Comparison of ENCODE assay signal across 20 mouse cellular contexts in genomic region chr1:44987171-44987570, GRCm38 (mm10).
DNase-seq lines count a peak whose midpoint lies in the region; ATAC-seq and TF ChIP-seq lines count a peak whose summit lies in the region.
"Had no signal": no experiment of that assay in that cellular context is flagged by ENCODE, and none has a peak within 500 bp of the region (broad histone marks: within the 10 kb centered on the region; RNA-seq: fewer than 3 reads in every experiment).

No protein-coding gene starts in this region.

- no peak overlapping the region for H3K9ac ChIP-seq in intestine, embryonic 15.5 days
- H3K9ac ChIP-seq in intestine, postnatal 0 days (ENCODE audit: low read depth, low read length): no peak overlapping the region
- H3K9ac ChIP-seq: embryonic facial prominence, embryonic 12.5 days; forebrain, embryonic 13.5 days; liver, embryonic 15.5 days had no signal

- no peaks in the 10 kb centered on the region for H3K27me3 ChIP-seq in intestine, embryonic 15.5 days (replicated peaks)
- no peaks in the 10 kb centered on the region for H3K27me3 ChIP-seq in intestine, postnatal 0 days (replicated peaks; ENCODE audit: control insufficient read depth, insufficient read depth, low read length)
- no peaks in the 10 kb centered on the region for H3K27me3 ChIP-seq in kidney, adult 2 months (replicated peaks; ENCODE audit: control insufficient read depth, insufficient read depth, low read length)
- H3K27me3 ChIP-seq in hindbrain, embryonic 10.5 days (ENCODE audit: insufficient read depth, poor library complexity, severe bottlenecking): no peaks in the 10 kb centered on the region
- H3K27me3 ChIP-seq: embryonic facial prominence, embryonic 12.5 days; forebrain, embryonic 13.5 days; liver, embryonic 15.5 days; megakaryocyte, embryonic 14.5 days had no signal

- peak; percentile 4 for DNase-seq in embryo, embryonic 10.5 days (ENCODE audit: low spot score)
- no peak for DNase-seq in embryo, embryonic 10 days (ENCODE audit: low spot score)
- DNase-seq in kidney, postnatal 4 days: peak; percentile 4 to 14
- no peak for DNase-seq in kidney, adult 2 months
- DNase-seq in 3T3-L1 (ENCODE audit: low read depth, low spot score): peak; percentile 5
- DNase-seq in hindbrain, embryonic 10.5 days (ENCODE audit: low spot score): no peak
- DNase-seq: adrenal gland, postnatal 25 days; cerebellum, adult 8-10 months; cerebellum, postnatal 36 days; layer of hippocampus, adult 9-11 months; liver; midbrain, embryonic 14.5 days had no signal

- peak; percentile 20; the same call in 1 of the 2 replicates for ATAC-seq in intestine, embryonic 15.5 days
- no peak for ATAC-seq in intestine, postnatal 0 days
- ATAC-seq: forebrain, embryonic 13.5 days; hindbrain, postnatal 0 days had no signal

- H3K36me3 ChIP-seq in intestine, embryonic 15.5 days: no peaks in the 10 kb centered on the region
- H3K36me3 ChIP-seq in intestine, postnatal 0 days (ENCODE audit: control insufficient read depth, insufficient read depth): no peaks in the 10 kb centered on the region
- H3K36me3 ChIP-seq in kidney, adult 2 months (ENCODE audit: control insufficient read depth, insufficient read depth, low read length): no peaks in the 10 kb centered on the region
- H3K36me3 ChIP-seq in hindbrain, embryonic 10.5 days: no peaks in the 10 kb centered on the region
- H3K36me3 ChIP-seq: embryonic facial prominence, embryonic 12.5 days; liver, embryonic 15.5 days had no signal

- H3K4me2 ChIP-seq in intestine, embryonic 15.5 days (replicated peaks): no peak overlapping the region
- H3K4me2 ChIP-seq in intestine, postnatal 0 days (replicated peaks; ENCODE audit: low read depth): no peak overlapping the region
- H3K4me2 ChIP-seq: embryonic facial prominence, embryonic 12.5 days; forebrain, embryonic 13.5 days; liver, embryonic 15.5 days had no signal

- no peak overlapping the region for H3K27ac ChIP-seq in intestine, embryonic 15.5 days
- no peak overlapping the region for H3K27ac ChIP-seq in intestine, postnatal 0 days (ENCODE audit: low read depth, low read length)
- H3K27ac ChIP-seq in kidney, adult 2 months (ENCODE audit: insufficient read depth, low read depth, low read length): no peak overlapping the region
- no peak overlapping the region for H3K27ac ChIP-seq in hindbrain, embryonic 10.5 days
- H3K27ac ChIP-seq: embryonic facial prominence, embryonic 12.5 days; forebrain, embryonic 13.5 days; hindbrain, postnatal 0 days; liver, embryonic 15.5 days had no signal

- TF ChIP-seq CTCF in intestine, postnatal 0 days (IDR thresholded peaks at IDR 0.05; ENCODE audit: low read depth): no peak
- no peak for TF ChIP-seq CTCF in kidney, adult 2 months (conservative IDR thresholded peaks at IDR 0.05; ENCODE audit: insufficient read depth, insufficient read length, low read depth, low read length)

- H3K4me3 ChIP-seq in intestine, embryonic 15.5 days (replicated peaks): no peak overlapping the region
- H3K4me3 ChIP-seq in intestine, postnatal 0 days (ENCODE audit: low read depth, low read length): no peak overlapping the region
- H3K4me3 ChIP-seq in kidney, adult 2 months (ENCODE audit: insufficient read depth, low read depth, low read length): no peak overlapping the region
- no peak overlapping the region for H3K4me3 ChIP-seq in hindbrain, embryonic 10.5 days
- H3K4me3 ChIP-seq: embryonic facial prominence, embryonic 12.5 days; erythroblast, embryonic 14.5 days; forebrain, embryonic 13.5 days; liver, embryonic 15.5 days; megakaryocyte, embryonic 14.5 days had no signal

- no peak for TF ChIP-seq POLR2A in kidney, adult 2 months (IDR thresholded peaks at IDR 0.05; ENCODE audit: low read depth, low read length)

- 28% methylated on average over 3 of the region's 3 CpGs for WGBS in intestine, embryonic 15.5 days
- 41% methylated on average over 3 of the region's 3 CpGs for WGBS in intestine, postnatal 0 days
- 37% methylated on average over 3 of the region's 3 CpGs for WGBS in kidney, adult 2 months
- WGBS in hindbrain, embryonic 10.5 days: 68% methylated on average over 3 of the region's 3 CpGs

- H3K4me1 ChIP-seq in intestine, embryonic 15.5 days (replicated peaks): 0 out of 2 replicates have a peak, but pooled peaks cover 3% of the 10 kb centered on the region
- no peaks in the 10 kb centered on the region for H3K4me1 ChIP-seq in intestine, postnatal 0 days (replicated peaks; ENCODE audit: control insufficient read depth, insufficient read depth, low read length)
- no peaks in the 10 kb centered on the region for H3K4me1 ChIP-seq in kidney, adult 2 months (ENCODE audit: control insufficient read depth, insufficient read depth, low read length)
- no peaks in the 10 kb centered on the region for H3K4me1 ChIP-seq in hindbrain, embryonic 10.5 days (replicated peaks)
- H3K4me1 ChIP-seq: embryonic facial prominence, embryonic 12.5 days; forebrain, embryonic 13.5 days; liver, embryonic 15.5 days; megakaryocyte, embryonic 14.5 days had no signal

- no peaks in the 10 kb centered on the region for H3K9me3 ChIP-seq in intestine, embryonic 15.5 days
- no peaks in the 10 kb centered on the region for H3K9me3 ChIP-seq in intestine, postnatal 0 days (ENCODE audit: control insufficient read depth)
- no peaks in the 10 kb centered on the region for H3K9me3 ChIP-seq in hindbrain, embryonic 10.5 days
- H3K9me3 ChIP-seq: embryonic facial prominence, embryonic 12.5 days; forebrain, embryonic 13.5 days; liver, embryonic 15.5 days; megakaryocyte, embryonic 14.5 days had no signal

Comparison
In these comparisons a context has a peak if more than half of its experiments do, and no peak if none do; other contexts are left out.
1. DNase-seq: peak in embryo, embryonic 10.5 days (single experiment), kidney, postnatal 4 days (2 of 2) and 3T3-L1 (single experiment); none in embryo, embryonic 10 days (single experiment), kidney, adult 2 months (single experiment) and hindbrain, embryonic 10.5 days (single experiment).